Mouse (Mus musculus) small intestine, adult 2 months (tissue): ENCODE results near the gene Hapln2.

Source experiments
- CTCF ChIP-seq: fragments of 200-500 bp; IDR thresholded peaks from 2 replicates; pipeline ENCODE4 v1.5.1; 2012; ENCODE audit warnings: low read depth, mild to moderate bottlenecking, control low read depth, inconsistent platforms, low read length, moderate library complexity, mixed read lengths; ENCODE audit not compliant: insufficient replicate concordance, insufficient read length; ENCODE audit errors: extremely low read depth
- POLR2A ChIP-seq: fragments of 200-500 bp; IDR thresholded peaks from 2 replicates; pipeline ENCODE4 v1.6.1; 2012; ENCODE audit warnings: low read depth, mild to moderate bottlenecking, control low read depth, inconsistent platforms, low read length, moderate library complexity

DNA sequence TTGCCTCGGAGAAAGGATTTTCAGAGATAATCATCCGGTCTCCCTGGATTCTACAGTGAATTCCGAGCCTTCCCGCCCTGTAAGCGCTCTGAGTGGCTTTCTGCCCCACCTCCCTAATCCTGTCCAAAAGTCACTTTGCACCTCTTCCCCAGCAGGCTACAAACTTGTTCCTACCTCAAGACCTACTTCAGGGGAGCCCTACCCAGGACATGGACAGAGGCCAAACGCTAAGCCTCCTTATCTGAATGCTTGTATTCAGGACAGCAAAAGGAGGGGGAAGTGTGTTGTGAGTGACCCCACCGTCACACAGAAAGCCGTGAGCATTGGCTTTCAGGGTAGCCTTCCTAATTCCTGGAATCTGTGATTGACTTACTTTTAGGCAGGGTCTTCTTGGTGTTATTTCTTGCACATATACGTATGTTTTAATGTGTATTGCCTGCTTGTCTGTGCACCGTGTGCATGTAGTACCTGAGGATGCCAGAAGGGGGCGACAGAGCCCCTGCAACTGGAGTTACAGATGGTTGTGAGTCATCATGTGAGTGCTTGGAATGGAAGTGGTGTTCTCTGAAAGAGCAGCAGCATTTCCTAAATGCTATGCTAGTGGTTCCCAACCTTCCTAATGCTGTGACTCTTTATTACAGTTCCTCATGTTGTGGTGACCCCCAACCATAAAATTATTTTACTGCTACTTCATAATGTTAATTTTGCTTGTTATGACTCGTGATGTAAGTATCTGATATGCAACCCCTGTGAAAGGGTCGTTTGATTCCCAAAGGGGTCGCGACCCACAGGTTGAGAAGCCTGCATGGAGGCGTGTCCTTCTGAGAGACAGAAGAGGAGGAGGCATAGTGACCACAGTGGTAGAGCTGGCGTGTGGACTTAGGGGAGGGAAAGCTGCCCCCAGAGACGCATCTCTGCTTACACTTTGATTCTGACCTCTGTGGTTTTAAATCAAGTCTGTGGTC lies 21.3 kb downstream of the Hapln2 start:
- peak; percentile 49; the same call in 1 of the 2 replicates for TF ChIP-seq CTCF
- TF ChIP-seq POLR2A, result no peak
